Mouse (Mus musculus) adrenal gland, adult 10 weeks (tissue): ENCODE measurements around the gene Atp1b1. TPM values are rescaled to one million over a fixed set of nuclear protein-coding genes. Genes with fewer than 3 reads are reported as not detected.

ENCODE experiments used
- polyA plus RNA-seq: library from polyadenylated mRNA; stranded (reverse); fragments of 350-450 nt; fragmentation: Illumina TruSeq; extraction: RNeasy Lipid Tissue Mini Kit (QIAGEN cat#74804); gene quantifications from one replicate; pipeline ENCODE4 v1.2.3, GENCODE M21; 2014; ENCODE audit warnings: low read depth, low replicate concordance

Gene Atp1b1
- 163 TPM for polyA plus RNA-seq

GRCm38 (mm10) chr1:164458245-164458613, at the start of gene Atp1b1:
Gene Atp1b1, minus strand, starts transcription at chr1:164458355.

Other genes with a start within 250 kb of the Atp1b1 start
- 50.6 TPM for gene Slc19a2, start 209.3 kb downstream of the Atp1b1 start, polyA plus RNA-seq
- 23.7 TPM for gene Ccdc181, start 182.8 kb downstream of the Atp1b1 start, polyA plus RNA-seq
- gene Nme7, start 154.2 kb downstream of the Atp1b1 start, polyA plus RNA-seq: 34.2 TPM
- gene Blzf1, start 150.9 kb downstream of the Atp1b1 start, polyA plus RNA-seq: 53.9 TPM